In the genomic region with DNA sequence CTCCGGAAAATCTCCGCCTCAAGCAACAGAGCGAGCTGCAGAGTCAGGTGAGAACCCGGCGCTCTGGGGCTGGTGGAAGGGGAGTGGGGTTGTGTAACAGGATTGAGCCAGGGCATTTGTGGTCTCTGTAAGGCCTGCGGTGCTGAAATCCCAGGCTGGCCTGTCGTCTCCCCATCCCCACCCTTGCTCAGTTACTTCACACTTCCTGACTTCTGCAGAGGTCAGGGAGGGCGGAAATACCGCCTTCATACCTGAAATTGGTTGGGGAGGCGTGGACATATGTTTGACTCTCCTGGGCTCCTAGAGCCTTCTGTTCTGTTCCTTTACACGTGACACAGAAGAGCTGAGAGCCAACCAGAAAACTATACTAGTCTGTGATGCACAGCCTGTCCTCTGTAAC, we compare ENCODE assay signal across 13 mouse cellular contexts. TPM values are rescaled to one million over a fixed set of nuclear protein-coding genes. Genes with fewer than 3 reads are reported as not detected.
A peak's percentile ranks its signal among the peaks of the same experiment; 100 is the strongest.
DNase-seq lines count a peak whose midpoint lies in the region; ATAC-seq and TF ChIP-seq lines count a peak whose summit lies in the region.
"Had no signal": no experiment of that assay in that cellular context is flagged by ENCODE, and none has a peak within 500 bp of the region (broad histone marks: within the 10 kb centered on the region; RNA-seq: fewer than 3 reads in every experiment).

No protein-coding gene starts in this region.

- 0 out of 2 replicates have a peak overlapping the region, but pooled peaks have one; percentile 4 for H3K4me3 ChIP-seq in forebrain, embryonic 10.5 days
- no peak overlapping the region for H3K4me3 ChIP-seq in forebrain, embryonic 11.5 days (ENCODE audit: low read depth, low read length)
- H3K4me3 ChIP-seq in lung, embryonic 14.5 days (ENCODE audit: low read depth, low read length): no peak overlapping the region
- no peak overlapping the region for H3K4me3 ChIP-seq in limb, embryonic 13.5 days
- no peak overlapping the region for H3K4me3 ChIP-seq in stomach, embryonic 16.5 days (replicated peaks; ENCODE audit: low read length)
- H3K4me3 ChIP-seq: layer of hippocampus, adult 2 months; neural tube, embryonic 13.5 days had no signal

- no peak overlapping the region for H3K4me2 ChIP-seq in forebrain, embryonic 11.5 days (ENCODE audit: low read depth, low read length, severe bottlenecking)
- no peak overlapping the region for H3K4me2 ChIP-seq in lung, embryonic 14.5 days
- no peak overlapping the region for H3K4me2 ChIP-seq in limb, embryonic 13.5 days (replicated peaks)
- no peak overlapping the region; the same call in 1 of the 2 replicates for H3K4me2 ChIP-seq in stomach, embryonic 16.5 days (ENCODE audit: low read depth, low read length)
- H3K4me2 ChIP-seq: neural tube, embryonic 13.5 days had no signal

- no peak for TF ChIP-seq CTCF in lung, embryonic 14.5 days (IDR thresholded peaks at IDR 0.05; ENCODE audit: low read depth)

- peaks cover 98% of the 10 kb centered on the region for H3K4me1 ChIP-seq in forebrain, embryonic 10.5 days
- peaks cover 51% of the 10 kb centered on the region for H3K4me1 ChIP-seq in forebrain, embryonic 11.5 days (replicated peaks; ENCODE audit: control insufficient read depth, insufficient read depth, low read length)
- peaks cover 52% of the 10 kb centered on the region for H3K4me1 ChIP-seq in lung, embryonic 14.5 days (ENCODE audit: insufficient read depth)
- peaks cover 74% of the 10 kb centered on the region for H3K4me1 ChIP-seq in limb, embryonic 13.5 days
- H3K4me1 ChIP-seq in stomach, embryonic 16.5 days (ENCODE audit: control insufficient read depth, insufficient read depth, low read length): peaks cover 77% of the 10 kb centered on the region

- peak overlapping the region; percentile 93 for H3K27ac ChIP-seq in forebrain, embryonic 10.5 days
- H3K27ac ChIP-seq in forebrain, embryonic 11.5 days (ENCODE audit: low read depth, low read length): no peak overlapping the region
- H3K27ac ChIP-seq in lung, embryonic 14.5 days (ENCODE audit: low read depth): peak overlapping the region; percentile 20; the same call in 1 of the 2 replicates
- H3K27ac ChIP-seq in limb, embryonic 13.5 days: no peak overlapping the region
- peak overlapping the region; percentile 78 for H3K27ac ChIP-seq in stomach, embryonic 16.5 days (ENCODE audit: low read length)
- H3K27ac ChIP-seq: layer of hippocampus, adult 2 months; neural tube, embryonic 13.5 days had no signal

- 69% methylated on average over 11 of the region's 11 CpGs for WGBS in forebrain, embryonic 10.5 days
- 70% methylated on average over 11 of the region's 11 CpGs for WGBS in forebrain, embryonic 11.5 days
- WGBS in lung, embryonic 14.5 days: 68% methylated on average over 11 of the region's 11 CpGs
- WGBS in limb, embryonic 13.5 days: 70% methylated on average over 11 of the region's 11 CpGs
- 67% methylated on average over 11 of the region's 11 CpGs for WGBS in stomach, embryonic 16.5 days

- H3K9me3 ChIP-seq in forebrain, embryonic 10.5 days: no peaks in the 10 kb centered on the region
- no peaks in the 10 kb centered on the region for H3K9me3 ChIP-seq in forebrain, embryonic 11.5 days (ENCODE audit: control insufficient read depth, low read length)
- H3K9me3 ChIP-seq in lung, embryonic 14.5 days (ENCODE audit: low read depth, low read length): no peaks in the 10 kb centered on the region
- H3K9me3 ChIP-seq in limb, embryonic 13.5 days: no peaks in the 10 kb centered on the region
- H3K9me3 ChIP-seq in stomach, embryonic 16.5 days (replicated peaks; ENCODE audit: control insufficient read depth, low read length): no peaks in the 10 kb centered on the region
- H3K9me3 ChIP-seq: neural tube, embryonic 13.5 days had no signal

- peaks cover 61% of the 10 kb centered on the region for H3K36me3 ChIP-seq in forebrain, embryonic 10.5 days (replicated peaks)
- H3K36me3 ChIP-seq in forebrain, embryonic 11.5 days (ENCODE audit: control insufficient read depth, insufficient read depth, low read length): peaks cover 2% of the 10 kb centered on the region; the same call in 1 of the 2 replicates
- H3K36me3 ChIP-seq in lung, embryonic 14.5 days (ENCODE audit: insufficient read depth): peaks cover 69% of the 10 kb centered on the region
- peaks cover 89% of the 10 kb centered on the region for H3K36me3 ChIP-seq in limb, embryonic 13.5 days
- no peaks in the 10 kb centered on the region for H3K36me3 ChIP-seq in stomach, embryonic 16.5 days (ENCODE audit: control insufficient read depth, insufficient read depth, low read length)

- H3K27me3 ChIP-seq in forebrain, embryonic 10.5 days (ENCODE audit: poor library complexity, severe bottlenecking): no peaks in the 10 kb centered on the region
- no peaks in the 10 kb centered on the region for H3K27me3 ChIP-seq in forebrain, embryonic 11.5 days (ENCODE audit: control insufficient read depth, insufficient read depth, low read length)
- no peaks in the 10 kb centered on the region for H3K27me3 ChIP-seq in lung, embryonic 14.5 days (ENCODE audit: insufficient read depth, low read length)
- H3K27me3 ChIP-seq in limb, embryonic 13.5 days: no peaks in the 10 kb centered on the region
- H3K27me3 ChIP-seq in stomach, embryonic 16.5 days (ENCODE audit: control insufficient read depth, insufficient read depth, low read length): no peaks in the 10 kb centered on the region
- H3K27me3 ChIP-seq: neural tube, embryonic 13.5 days; Patski had no signal

- H3K9ac ChIP-seq in forebrain, embryonic 11.5 days (ENCODE audit: low read length): no peak overlapping the region
- no peak overlapping the region for H3K9ac ChIP-seq in lung, embryonic 14.5 days
- H3K9ac ChIP-seq in limb, embryonic 13.5 days: 0 out of 2 replicates have a peak overlapping the region, but pooled peaks have one; percentile 31
- peak overlapping the region; percentile 27; the same call in 1 of the 2 replicates for H3K9ac ChIP-seq in stomach, embryonic 16.5 days (ENCODE audit: low read length)
- H3K9ac ChIP-seq: neural tube, embryonic 13.5 days had no signal

- no peak for DNase-seq in forebrain, embryonic 10.5 days (ENCODE audit: extremely low spot score, low spot score)
- DNase-seq in forebrain, embryonic 11.5 days (ENCODE audit: low spot score): no peak
- DNase-seq in lung, embryonic 14.5 days: no peak
- no peak for DNase-seq in lung, postnatal 14 days
- DNase-seq in thymus, postnatal 0 days (ENCODE audit: low spot score): no peak
- no peak for DNase-seq in gastrocnemius, postnatal 10 days
- DNase-seq: right cerebral cortex, postnatal 4 days had no signal

- ATAC-seq in forebrain, embryonic 11.5 days (replicated peaks; ENCODE audit: low FRiP score): no peak
- no peak for ATAC-seq in lung, embryonic 14.5 days (ENCODE audit: insufficient read depth)
- ATAC-seq in limb, embryonic 13.5 days (ENCODE audit: low FRiP score, low read depth): no peak
- no peak for ATAC-seq in stomach, embryonic 16.5 days (ENCODE audit: insufficient read depth, low FRiP score)
- ATAC-seq: Patski had no signal

RNA-seq across cellular contexts. Expression of gene Lasp1, which starts 16.9 kb away (rescaled TPM):
- polyA plus RNA-seq in forebrain, embryonic 10.5 days (2016; fragmentation: Nextera tagmentation; extraction: Ambion mirVana): 85.5 and 87.3 TPM in 2 replicates
- polyA plus RNA-seq in forebrain, embryonic 11.5 days (2014; fragmentation: Nextera tagmentation; extraction: Ambion mirVana): 77.6 and 77.8 TPM in 2 replicates
- polyA plus RNA-seq in lung, embryonic 14.5 days (2014; fragmentation: Nextera tagmentation; extraction: Ambion mirVana): 110 and 123 TPM in 2 replicates
- 128 and 138 TPM in 2 replicates for polyA plus RNA-seq in limb, embryonic 13.5 days (2015; fragmentation: Nextera tagmentation; extraction: Ambion mirVana)
- 130 and 143 TPM in 2 replicates for polyA plus RNA-seq in stomach, embryonic 16.5 days (2015; fragmentation: Nextera tagmentation; extraction: Ambion mirVana)
- polyA plus RNA-seq in thymus, postnatal 0 days (2015; fragmentation: Nextera tagmentation; extraction: Ambion mirVana): 98.7 and 108 TPM in 2 replicates
- 10 to 100 TPM; 46.3 to 68.4 TPM for total RNA-seq in gastrocnemius, postnatal 10 days (2021)

RNA-seq across cellular contexts. Expression of gene B230217C12Rik, which starts 24.8 kb away (rescaled TPM):
- 13.3 and 15.9 TPM in 2 replicates for polyA plus RNA-seq in forebrain, embryonic 10.5 days (2016; fragmentation: Nextera tagmentation; extraction: Ambion mirVana)
- 13.3 and 17.7 TPM in 2 replicates for polyA plus RNA-seq in forebrain, embryonic 11.5 days (2014; fragmentation: Nextera tagmentation; extraction: Ambion mirVana)
- polyA plus RNA-seq in lung, embryonic 14.5 days (2014; fragmentation: Nextera tagmentation; extraction: Ambion mirVana): 6.1 and 6.8 TPM in 2 replicates
- 11.7 and 12.5 TPM in 2 replicates for polyA plus RNA-seq in limb, embryonic 13.5 days (2015; fragmentation: Nextera tagmentation; extraction: Ambion mirVana)
- polyA plus RNA-seq in stomach, embryonic 16.5 days (2015; fragmentation: Nextera tagmentation; extraction: Ambion mirVana): 3.7 and 3.8 TPM in 2 replicates
- polyA plus RNA-seq in thymus, postnatal 0 days (2015; fragmentation: Nextera tagmentation; extraction: Ambion mirVana): 4.5 and 5.0 TPM in 2 replicates
- 1 to 10 TPM in 1 of 2 experiments, under 1 TPM in 1; 0.95 to 1.1 TPM for total RNA-seq in gastrocnemius, postnatal 10 days (2021)

RNA-seq across cellular contexts. Expression of gene Rpl23, which starts 33.5 kb away (rescaled TPM):
- 449 and 492 TPM in 2 replicates for polyA plus RNA-seq in forebrain, embryonic 10.5 days (2016; fragmentation: Nextera tagmentation; extraction: Ambion mirVana)
- polyA plus RNA-seq in forebrain, embryonic 11.5 days (2014; fragmentation: Nextera tagmentation; extraction: Ambion mirVana): 400 and 454 TPM in 2 replicates
- polyA plus RNA-seq in lung, embryonic 14.5 days (2014; fragmentation: Nextera tagmentation; extraction: Ambion mirVana): 663 and 721 TPM in 2 replicates
- 547 and 558 TPM in 2 replicates for polyA plus RNA-seq in limb, embryonic 13.5 days (2015; fragmentation: Nextera tagmentation; extraction: Ambion mirVana)
- polyA plus RNA-seq in stomach, embryonic 16.5 days (2015; fragmentation: Nextera tagmentation; extraction: Ambion mirVana): 439 and 586 TPM in 2 replicates
- 766 and 768 TPM in 2 replicates for polyA plus RNA-seq in thymus, postnatal 0 days (2015; fragmentation: Nextera tagmentation; extraction: Ambion mirVana)
- total RNA-seq in gastrocnemius, postnatal 10 days (2021): 100 to 1,000 TPM; 793 to 832 TPM

RNA-seq across cellular contexts. Expression of gene 1700001P01Rik, which starts 40.0 kb away (rescaled TPM):
- polyA plus RNA-seq in forebrain, embryonic 10.5 days (2016; fragmentation: Nextera tagmentation; extraction: Ambion mirVana): 0.73 TPM in 1 of 2 replicates, not detected in the other
- 0.44 TPM in 1 of 2 replicates, not detected in the other for polyA plus RNA-seq in forebrain, embryonic 11.5 days (2014; fragmentation: Nextera tagmentation; extraction: Ambion mirVana)
- polyA plus RNA-seq in lung, embryonic 14.5 days (2014; fragmentation: Nextera tagmentation; extraction: Ambion mirVana): 0.32 TPM in 1 of 2 replicates, not detected in the other
- polyA plus RNA-seq in limb, embryonic 13.5 days (2015; fragmentation: Nextera tagmentation; extraction: Ambion mirVana): 0.83 TPM in 1 of 2 replicates, not detected in the other
- polyA plus RNA-seq in stomach, embryonic 16.5 days (2015; fragmentation: Nextera tagmentation; extraction: Ambion mirVana): not detected in 2 replicates
- polyA plus RNA-seq in thymus, postnatal 0 days (2015; fragmentation: Nextera tagmentation; extraction: Ambion mirVana): 0.44 TPM in 1 of 2 replicates, not detected in the other
- total RNA-seq in gastrocnemius, postnatal 10 days (2021): not detected
- total RNA-seq: heart, postnatal 25 days had no signal

RNA-seq across cellular contexts. Expression of gene Cwc25, which starts 49.4 kb away (rescaled TPM):
- 20.3 and 22.0 TPM in 2 replicates for polyA plus RNA-seq in forebrain, embryonic 10.5 days (2016; fragmentation: Nextera tagmentation; extraction: Ambion mirVana)
- polyA plus RNA-seq in forebrain, embryonic 11.5 days (2014; fragmentation: Nextera tagmentation; extraction: Ambion mirVana): 16.3 and 19.5 TPM in 2 replicates
- polyA plus RNA-seq in lung, embryonic 14.5 days (2014; fragmentation: Nextera tagmentation; extraction: Ambion mirVana): 13.3 and 14.2 TPM in 2 replicates
- polyA plus RNA-seq in limb, embryonic 13.5 days (2015; fragmentation: Nextera tagmentation; extraction: Ambion mirVana): 21.0 and 23.3 TPM in 2 replicates
- polyA plus RNA-seq in stomach, embryonic 16.5 days (2015; fragmentation: Nextera tagmentation; extraction: Ambion mirVana): 15.0 and 16.3 TPM in 2 replicates
- polyA plus RNA-seq in thymus, postnatal 0 days (2015; fragmentation: Nextera tagmentation; extraction: Ambion mirVana): 17.7 and 18.5 TPM in 2 replicates
- 1 to 10 TPM; 8.4 to 9.7 TPM for total RNA-seq in gastrocnemius, postnatal 10 days (2021)

Comparison
In these comparisons a context has a peak if more than half of its experiments do, and no peak if none do; other contexts are left out.
1. H3K27ac ChIP-seq: peak in forebrain, embryonic 10.5 days (single experiment), lung, embryonic 14.5 days (single experiment) and stomach, embryonic 16.5 days (single experiment); none in forebrain, embryonic 11.5 days (single experiment) and limb, embryonic 13.5 days (single experiment).
2. H3K9ac ChIP-seq: peak in limb, embryonic 13.5 days (single experiment) and stomach, embryonic 16.5 days (single experiment); none in forebrain, embryonic 11.5 days (single experiment) and lung, embryonic 14.5 days (single experiment).